Mouse (Mus musculus): Measurements from ENCODE around the gene Hsd11b2. TPM values are rescaled to one million over a fixed set of nuclear protein-coding genes. Genes with fewer than 3 reads are reported as not detected.

Hsd11b2 gene
- polyA plus RNA-seq, 1 experiment from 2014 or later: 6.1 TPM

GRCm38 (mm10) chr8:105475254-105475653 lies 43.3 kb upstream of the Hsd11b2 start:
- peaks cover 28% of the 10 kb centered on the region for H3K4me1 ChIP-seq

GRCm38 (mm10) chr8:105475742-105476141 lies 42.8 kb upstream of the Hsd11b2 start:
- H3K9me3 ChIP-seq: no peaks in the 10 kb centered on the region
- H3K4me2 ChIP-seq (replicated peaks): no peak overlapping the region
- H3K27ac ChIP-seq: no peak overlapping the region
- H3K36me3 ChIP-seq: peaks cover 9% of the 10 kb centered on the region
- WGBS: 92% methylated on average over 8 of the region's 8 CpGs
- no peak for ATAC-seq (ENCODE audit: insufficient number of reproducible peaks, insufficient read depth, low FRiP score, low TSS enrichment)
- H3K27me3 ChIP-seq: peaks cover 51% of the 10 kb centered on the region
- H3K9ac ChIP-seq: no peak overlapping the region
- peaks cover 27% of the 10 kb centered on the region for H3K4me1 ChIP-seq
- no peak overlapping the region for H3K4me3 ChIP-seq

More at GRCm38 (mm10) chr8:105475254-105475653, 43.3 kb upstream of the Hsd11b2 start:
- no peak for ATAC-seq (ENCODE audit: insufficient number of reproducible peaks, insufficient read depth, low FRiP score, low TSS enrichment)
- Histone ChIP-seq H3K27ac (no peak overlapping the region), H3K4me2 (replicated peaks) (no peak overlapping the region), H3K9ac (no peak overlapping the region), H3K9me3 (no peaks in the 10 kb centered on the region), H3K36me3 (peaks cover 9% of the 10 kb centered on the region), H3K4me3 (no peak overlapping the region), H3K27me3 (peaks cover 51% of the 10 kb centered on the region)
- WGBS: 40% methylated on average over 4 of the region's 4 CpGs

GRCm38 (mm10) chr8:105476161-105476560 lies 42.4 kb upstream of the Hsd11b2 start:
- Histone ChIP-seq H3K9me3 (no peaks in the 10 kb centered on the region), H3K27ac (no peak overlapping the region), H3K9ac (no peak overlapping the region), H3K4me1 (peaks cover 29% of the 10 kb centered on the region), H3K36me3 (peaks cover 9% of the 10 kb centered on the region), H3K4me2 (replicated peaks) (no peak overlapping the region), H3K4me3 (no peak overlapping the region), H3K27me3 (peaks cover 47% of the 10 kb centered on the region)
- ATAC-seq (ENCODE audit: insufficient number of reproducible peaks, insufficient read depth, low FRiP score, low TSS enrichment): no peak
- 92% methylated on average over 7 of the region's 7 CpGs for WGBS

GRCm38 (mm10) chr8:105476628-105477413 lies 41.7 kb upstream of the Hsd11b2 start:
- H3K4me2 ChIP-seq (replicated peaks): no peak overlapping the region
- H3K4me3 ChIP-seq: no peak overlapping the region

GRCm38 (mm10) chr8:105477792-105478191 lies 40.8 kb upstream of the Hsd11b2 start:
- H3K4me1 ChIP-seq: peaks cover 27% of the 10 kb centered on the region
- no peak overlapping the region for H3K4me2 ChIP-seq (replicated peaks)
- no peak overlapping the region for H3K9ac ChIP-seq
- H3K36me3 ChIP-seq: peaks cover 9% of the 10 kb centered on the region
- peaks cover 36% of the 10 kb centered on the region for H3K27me3 ChIP-seq
- no peak for ATAC-seq (ENCODE audit: insufficient number of reproducible peaks, insufficient read depth, low FRiP score, low TSS enrichment)
- H3K4me3 ChIP-seq: no peak overlapping the region
- no peak overlapping the region for H3K27ac ChIP-seq
- no peaks in the 10 kb centered on the region for H3K9me3 ChIP-seq
- WGBS: 81% methylated on average over 3 of the region's 3 CpGs

More at GRCm38 (mm10) chr8:105476628-105477413, 41.7 kb upstream of the Hsd11b2 start:
- WGBS: 41% methylated on average over 25 of the region's 25 CpGs
- Histone ChIP-seq H3K9ac (no peak overlapping the region), H3K4me1 (peaks cover 27% of the 10 kb centered on the region), H3K27ac (no peak overlapping the region), H3K36me3 (peaks cover 9% of the 10 kb centered on the region), H3K27me3 (peaks cover 46% of the 10 kb centered on the region), H3K9me3 (no peaks in the 10 kb centered on the region)
- no peak for ATAC-seq (ENCODE audit: insufficient number of reproducible peaks, insufficient read depth, low FRiP score, low TSS enrichment)

- no peak overlapping the region for H3K4me3 ChIP-seq
- peaks cover 9% of the 10 kb centered on the region for H3K27me3 ChIP-seq
- no peak for ATAC-seq (ENCODE audit: insufficient number of reproducible peaks, insufficient read depth, low FRiP score, low TSS enrichment)
- no peaks in the 10 kb centered on the region for H3K9me3 ChIP-seq
- no peak overlapping the region for H3K9ac ChIP-seq
- peaks cover 28% of the 10 kb centered on the region for H3K4me1 ChIP-seq
- H3K4me2 ChIP-seq (replicated peaks): no peak overlapping the region
- WGBS: 15% methylated on average over 2 of the region's 2 CpGs
- H3K36me3 ChIP-seq: 0 out of 2 replicates have a peak, but pooled peaks cover 3% of the 10 kb centered on the region
- H3K27ac ChIP-seq: peak overlapping the region; percentile 50
Measured at GRCm38 (mm10) chr8:105481013-105481412, 37.5 kb upstream of the Hsd11b2 start.

- no peak for ATAC-seq (ENCODE audit: insufficient number of reproducible peaks, insufficient read depth, low FRiP score, low TSS enrichment)
- Histone ChIP-seq H3K27me3 (peaks cover 4% of the 10 kb centered on the region; the same call in 1 of the 2 replicates), H3K4me3 (no peak overlapping the region), H3K4me2 (replicated peaks) (no peak overlapping the region), H3K4me1 (peaks cover 28% of the 10 kb centered on the region), H3K27ac (peak overlapping the region; percentile 50; the same call in 1 of the 2 replicates), H3K36me3 (no peaks in the 10 kb centered on the region), H3K9ac (no peak overlapping the region), H3K9me3 (no peaks in the 10 kb centered on the region)
- WGBS: 68% methylated on average over 6 of the region's 6 CpGs
Measured at GRCm38 (mm10) chr8:105481453-105481852, 37.1 kb upstream of the Hsd11b2 start.

- Histone ChIP-seq H3K4me3 (no peak overlapping the region), H3K4me2 (replicated peaks) (no peak overlapping the region), H3K9ac (no peak overlapping the region), H3K9me3 (no peaks in the 10 kb centered on the region), H3K4me1 (peaks cover 28% of the 10 kb centered on the region), H3K27ac (no peak overlapping the region), H3K27me3 (no peaks in the 10 kb centered on the region), H3K36me3 (no peaks in the 10 kb centered on the region)
- ATAC-seq (ENCODE audit: insufficient number of reproducible peaks, insufficient read depth, low FRiP score, low TSS enrichment): no peak
- 83% methylated on average over 8 of the region's 8 CpGs for WGBS
Measured at GRCm38 (mm10) chr8:105482123-105482522, 36.4 kb upstream of the Hsd11b2 start.

- Histone ChIP-seq H3K9me3 (no peaks in the 10 kb centered on the region), H3K27me3 (no peaks in the 10 kb centered on the region), H3K36me3 (no peaks in the 10 kb centered on the region), H3K4me2 (replicated peaks) (no peak overlapping the region), H3K4me1 (peaks cover 28% of the 10 kb centered on the region), H3K9ac (0 out of 2 replicates have a peak overlapping the region, but pooled peaks have one; percentile 15), H3K4me3 (no peak overlapping the region), H3K27ac (0 out of 2 replicates have a peak overlapping the region, but pooled peaks have one; percentile 54)
- WGBS: 23% methylated on average over 14 of the region's 14 CpGs
- ATAC-seq (ENCODE audit: insufficient number of reproducible peaks, insufficient read depth, low FRiP score, low TSS enrichment): no peak; the same call in 1 of the 2 replicates
Measured at GRCm38 (mm10) chr8:105483212-105484029, 35.1 kb upstream of the Hsd11b2 start.

- Histone ChIP-seq H3K27ac (peak overlapping the region; percentile 54; the same call in 1 of the 2 replicates), H3K4me1 (peaks cover 28% of the 10 kb centered on the region), H3K9me3 (no peaks in the 10 kb centered on the region), H3K4me2 (replicated peaks) (no peak overlapping the region), H3K9ac (no peak overlapping the region; the same call in 1 of the 2 replicates), H3K4me3 (no peak overlapping the region), H3K36me3 (no peaks in the 10 kb centered on the region), H3K27me3 (no peaks in the 10 kb centered on the region)
- 15% methylated on average over 3 of the region's 3 CpGs for WGBS
- no peak for ATAC-seq (ENCODE audit: insufficient number of reproducible peaks, insufficient read depth, low FRiP score, low TSS enrichment)
Measured at GRCm38 (mm10) chr8:105484030-105484368, 34.6 kb upstream of the Hsd11b2 start.

GRCm38 (mm10) chr8:105484392-105484791 lies 34.2 kb upstream of the Hsd11b2 start:
- no peak overlapping the region for H3K4me2 ChIP-seq (replicated peaks)
- H3K27ac ChIP-seq: peak overlapping the region; percentile 54; the same call in 1 of the 2 replicates
- H3K9me3 ChIP-seq: no peaks in the 10 kb centered on the region
- ATAC-seq (ENCODE audit: insufficient number of reproducible peaks, insufficient read depth, low FRiP score, low TSS enrichment): no peak; the same call in 1 of the 2 replicates
- no peaks in the 10 kb centered on the region for H3K36me3 ChIP-seq
- H3K4me1 ChIP-seq: peaks cover 28% of the 10 kb centered on the region
- no peak overlapping the region for H3K4me3 ChIP-seq
- H3K9ac ChIP-seq: no peak overlapping the region; the same call in 1 of the 2 replicates
- WGBS: 30% methylated on average over 2 of the region's 2 CpGs
- H3K27me3 ChIP-seq: no peaks in the 10 kb centered on the region

Data from embryonic facial prominence, embryonic 12.5 days (tissue).